Comparison of ENCODE assay signal across 19 mouse cellular contexts in genomic region chr13:20328672-20329071, GRCm38 (mm10).
DNase-seq lines count a peak whose midpoint lies in the region; ATAC-seq lines count a peak whose summit lies in the region.
"Had no signal": no experiment of that assay in that cellular context is flagged by ENCODE, and none has a peak within 500 bp of the region (broad histone marks: within the 10 kb centered on the region; RNA-seq: fewer than 3 reads in every experiment).

No protein-coding gene starts in this region.

- H3K4me3 ChIP-seq in heart, embryonic 11.5 days (ENCODE audit: low read depth, low read length): no peak overlapping the region
- no peak overlapping the region for H3K4me3 ChIP-seq in midbrain, embryonic 11.5 days (ENCODE audit: low read depth, low read length)
- H3K4me3 ChIP-seq in midbrain, embryonic 14.5 days (replicated peaks; ENCODE audit: low read depth, low read length): no peak overlapping the region

- H3K9ac ChIP-seq in heart, embryonic 11.5 days (ENCODE audit: low read depth, low read length): no peak overlapping the region
- no peak overlapping the region for H3K9ac ChIP-seq in midbrain, embryonic 11.5 days (ENCODE audit: low read length)
- no peak overlapping the region for H3K9ac ChIP-seq in midbrain, embryonic 14.5 days (replicated peaks; ENCODE audit: low read length)

- DNase-seq in heart, adult 11 months: peak; percentile 59
- peak; percentile 69 for DNase-seq in midbrain, embryonic 11.5 days (ENCODE audit: low spot score, missing footprints)
- no peak for DNase-seq in midbrain, embryonic 14.5 days
- DNase-seq: adrenal gland, adult 2 months; adrenal gland, adult 8-10 months; adrenal gland, postnatal 10 days; adrenal gland, postnatal 14 days; adrenal gland, postnatal 25 days; adrenal gland, postnatal 36 days; B cell, adult 2 months; cerebellum, adult 11 months; cerebellum, adult 11-12 months; cerebellum, adult 18-20 months had no signal

- no peak for ATAC-seq in heart, embryonic 11.5 days (replicated peaks; ENCODE audit: insufficient number of reproducible peaks, low FRiP score, low TSS enrichment)
- no peak for ATAC-seq in midbrain, embryonic 11.5 days (ENCODE audit: low FRiP score)
- ATAC-seq in midbrain, embryonic 14.5 days (ENCODE audit: low FRiP score, low TSS enrichment): no peak
- ATAC-seq: activated CD4-positive, CD25-positive, alpha-beta regulatory T cell, adult 4 months; CD4-positive, CD25-positive, alpha-beta regulatory T cell, adult 4 months; Patski had no signal

- no peak overlapping the region for H3K27ac ChIP-seq in heart, embryonic 11.5 days (ENCODE audit: low read depth, low read length)
- H3K27ac ChIP-seq in midbrain, embryonic 11.5 days (ENCODE audit: low read depth, low read length): no peak overlapping the region
- H3K27ac ChIP-seq in midbrain, embryonic 14.5 days (replicated peaks; ENCODE audit: low read depth, low read length): no peak overlapping the region

- H3K9me3 ChIP-seq in heart, embryonic 11.5 days (replicated peaks; ENCODE audit: control insufficient read depth, low read length): no peaks in the 10 kb centered on the region
- no peaks in the 10 kb centered on the region for H3K9me3 ChIP-seq in midbrain, embryonic 11.5 days (ENCODE audit: control insufficient read depth, low read length)
- H3K9me3 ChIP-seq in midbrain, embryonic 14.5 days (ENCODE audit: control insufficient read depth, low read length): no peaks in the 10 kb centered on the region
- H3K9me3 ChIP-seq: G1E had no signal

- no peaks in the 10 kb centered on the region for H3K36me3 ChIP-seq in heart, embryonic 11.5 days (ENCODE audit: control insufficient read depth, insufficient read depth, low read length)
- H3K36me3 ChIP-seq in midbrain, embryonic 11.5 days (ENCODE audit: control insufficient read depth, insufficient read depth, low read length): no peaks in the 10 kb centered on the region
- H3K36me3 ChIP-seq in midbrain, embryonic 14.5 days (ENCODE audit: control insufficient read depth, insufficient read depth, low read length): no peaks in the 10 kb centered on the region
- H3K36me3 ChIP-seq: G1E had no signal

- no peaks in the 10 kb centered on the region for H3K27me3 ChIP-seq in heart, embryonic 11.5 days (ENCODE audit: control insufficient read depth, insufficient read depth, low read length)
- H3K27me3 ChIP-seq in midbrain, embryonic 11.5 days (ENCODE audit: control insufficient read depth, insufficient read depth, low read length): no peaks in the 10 kb centered on the region
- H3K27me3 ChIP-seq in midbrain, embryonic 14.5 days (ENCODE audit: control insufficient read depth, insufficient read depth, low read length): no peaks in the 10 kb centered on the region
- H3K27me3 ChIP-seq: CH12.LX, Patski had no signal

- H3K4me1 ChIP-seq in heart, embryonic 11.5 days (ENCODE audit: control insufficient read depth, insufficient read depth, low read length): no peaks in the 10 kb centered on the region
- no peaks in the 10 kb centered on the region for H3K4me1 ChIP-seq in midbrain, embryonic 11.5 days (ENCODE audit: control insufficient read depth, insufficient read depth, low read length)
- no peaks in the 10 kb centered on the region for H3K4me1 ChIP-seq in midbrain, embryonic 14.5 days (ENCODE audit: control insufficient read depth, insufficient read depth, low read length)

- WGBS in heart, embryonic 11.5 days (ENCODE audit: insufficient replicate concordance): 73% methylated on average over 1 of the region's 1 CpGs
- 89% methylated on average over 1 of the region's 1 CpGs for WGBS in midbrain, embryonic 11.5 days
- 100% methylated on average over 1 of the region's 1 CpGs for WGBS in midbrain, embryonic 14.5 days

- H3K4me2 ChIP-seq in heart, embryonic 11.5 days: no peak overlapping the region
- H3K4me2 ChIP-seq in midbrain, embryonic 11.5 days: no peak overlapping the region
- no peak overlapping the region for H3K4me2 ChIP-seq in midbrain, embryonic 14.5 days (ENCODE audit: low read length)
